Mouse (Mus musculus) limb, embryonic 12.5 days (tissue): ENCODE results near the gene Snd1. TPM values are rescaled to one million over a fixed set of nuclear protein-coding genes. Genes with fewer than 3 reads are reported as not detected.

ENCODE experiments used
- ATAC-seq: fragments of 200-750 bp; cut with Nextera tagmentation; 2 replicates; pipeline ENCODE4 v1.8.0; 2017; ENCODE audit warnings: low read depth, moderate TSS enrichment; ENCODE audit not compliant: insufficient number of reproducible peaks, insufficient read depth, low FRiP score, low TSS enrichment
- H3K27ac ChIP-seq: fragments of 300-500 bp; sonication (generic); 2 replicates; pipeline ENCODE4 v1.5.1; 2016; ENCODE audit warnings: mild to moderate bottlenecking, moderate library complexity
- H3K27me3 ChIP-seq: fragments of 300-500 bp; sonication (generic); 2 replicates; pipeline ENCODE4 v1.6.1; 2016; ENCODE audit warnings: mild to moderate bottlenecking, moderate library complexity
- H3K36me3 ChIP-seq: fragments of 300-500 bp; sonication (generic); 2 replicates; pipeline ENCODE4 v1.6.1; 2016; ENCODE audit warnings: mild to moderate bottlenecking, moderate library complexity
- H3K4me1 ChIP-seq: fragments of 300-500 bp; sonication (generic); replicated peaks from 2 replicates; pipeline ENCODE4 v1.6.1; 2016
- H3K4me2 ChIP-seq: fragments of 300-500 bp; sonication (generic); 2 replicates; pipeline ENCODE4 v1.6.1; 2016; ENCODE audit warnings: mild to moderate bottlenecking, moderate library complexity
- H3K4me3 ChIP-seq: fragments of 300-500 bp; sonication (generic); replicated peaks from 2 replicates; pipeline ENCODE4 v1.5.1; 2016; ENCODE audit warnings: mild to moderate bottlenecking
- H3K9ac ChIP-seq: fragments of 300-500 bp; sonication (generic); replicated peaks from 2 replicates; pipeline ENCODE4 v1.6.1; 2016; ENCODE audit warnings: mild to moderate bottlenecking, moderate library complexity
- H3K9me3 ChIP-seq: fragments of 300-500 bp; sonication (generic); 2 replicates; pipeline ENCODE4 v1.6.1; 2016; ENCODE audit warnings: mild to moderate bottlenecking, moderate library complexity
- WGBS: fragments of 180-500 bp; shearing (Covaris S2); methylation state at CpG from one replicate; pipeline ENCODE4 v1.1.7; 2016; 5-methylcytosine and 5-hydroxymethylcytosine counted together
- polyA plus RNA-seq: library from polyadenylated mRNA; unstranded; fragments of >200 nt; fragmentation: Nextera tagmentation; extraction: Ambion mirVana; gene quantifications from 2 replicates; pipeline ENCODE4 v1.2.1, GENCODE M21; 2016

Gene Snd1
- polyA plus RNA-seq, 1 experiment from 2014 or later = 136 TPM

DNA sequence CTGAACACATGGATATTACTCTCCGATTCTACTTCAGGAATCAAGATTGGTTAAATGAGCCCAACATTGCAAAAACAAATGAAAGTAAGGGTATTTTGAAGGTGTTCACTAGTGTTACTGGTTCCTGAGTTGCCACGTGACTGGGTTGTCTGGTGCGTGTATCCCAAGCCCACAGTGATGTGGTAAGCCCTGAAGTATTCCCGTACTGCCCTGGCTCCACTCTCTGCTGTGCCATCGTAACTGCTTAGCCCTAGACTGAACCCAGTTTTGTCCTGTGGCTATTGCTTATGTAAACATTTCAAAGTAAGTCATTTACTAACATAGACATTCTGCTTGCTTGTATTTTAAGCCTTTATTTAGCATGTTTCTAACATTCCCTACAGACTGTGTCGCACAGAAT lies 256.3 kb downstream of the Snd1 start:
- no peaks in the 10 kb centered on the region for H3K36me3 ChIP-seq

DNA sequence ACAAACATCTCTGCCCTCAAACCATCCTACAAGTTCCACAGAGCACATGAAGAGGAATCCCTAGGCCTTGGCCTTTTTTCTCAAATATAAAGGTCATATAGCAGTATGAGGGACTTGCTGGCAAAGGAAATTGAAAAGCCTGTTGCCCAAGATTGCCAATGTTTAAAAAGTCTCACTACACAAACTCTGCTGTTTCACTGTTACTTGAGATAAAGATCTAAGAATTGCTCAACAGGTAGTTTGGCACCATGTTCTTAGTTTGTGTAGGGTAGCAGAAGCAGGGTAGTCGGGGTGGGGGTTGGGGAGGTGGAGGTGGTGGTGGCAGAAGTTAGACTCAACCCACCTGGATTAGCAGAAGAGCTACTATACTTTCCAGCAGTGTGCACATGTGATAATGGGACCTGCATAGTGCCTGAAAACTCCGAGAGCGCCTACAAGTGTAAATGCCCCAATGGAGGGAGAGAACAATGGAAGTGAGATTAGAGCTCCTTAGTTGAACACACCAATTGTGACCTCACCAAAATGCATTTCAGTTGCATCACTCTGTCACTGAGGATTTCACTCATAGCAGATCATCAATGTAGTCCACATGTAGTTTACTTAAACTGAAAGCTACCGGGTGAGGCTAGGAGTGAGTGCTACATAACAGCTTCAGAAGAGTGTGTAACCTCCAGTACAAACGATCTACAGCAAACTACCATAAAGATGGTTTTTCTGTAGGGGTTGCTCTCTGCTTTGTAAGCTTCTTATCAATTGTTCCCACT lies 259.1 kb downstream of the Snd1 start:
- WGBS = 82% methylated on average over 5 of the region's 5 CpGs
- ATAC-seq = no peak
- no peaks in the 10 kb centered on the region for H3K4me1 ChIP-seq
- H3K27me3 ChIP-seq = no peaks in the 10 kb centered on the region
- H3K9ac ChIP-seq = no peak overlapping the region
- no peaks in the 10 kb centered on the region for H3K9me3 ChIP-seq
- H3K4me3 ChIP-seq = no peak overlapping the region
- H3K27ac ChIP-seq = no peak overlapping the region
- no peak overlapping the region for H3K4me2 ChIP-seq
- H3K36me3 ChIP-seq = no peaks in the 10 kb centered on the region

More for the DNA sequence above, 256.3 kb downstream of the Snd1 start:
- no peak overlapping the region for H3K9ac ChIP-seq
- ATAC-seq = no peak
- 93% methylated on average over 6 of the region's 6 CpGs for WGBS
- H3K27ac ChIP-seq = no peak overlapping the region
- no peak overlapping the region for H3K4me3 ChIP-seq
- no peak overlapping the region for H3K4me2 ChIP-seq
- no peaks in the 10 kb centered on the region for H3K9me3 ChIP-seq
- no peaks in the 10 kb centered on the region for H3K27me3 ChIP-seq
- H3K4me1 ChIP-seq = 0 out of 2 replicates have a peak, but pooled peaks cover 6% of the 10 kb centered on the region

DNA sequence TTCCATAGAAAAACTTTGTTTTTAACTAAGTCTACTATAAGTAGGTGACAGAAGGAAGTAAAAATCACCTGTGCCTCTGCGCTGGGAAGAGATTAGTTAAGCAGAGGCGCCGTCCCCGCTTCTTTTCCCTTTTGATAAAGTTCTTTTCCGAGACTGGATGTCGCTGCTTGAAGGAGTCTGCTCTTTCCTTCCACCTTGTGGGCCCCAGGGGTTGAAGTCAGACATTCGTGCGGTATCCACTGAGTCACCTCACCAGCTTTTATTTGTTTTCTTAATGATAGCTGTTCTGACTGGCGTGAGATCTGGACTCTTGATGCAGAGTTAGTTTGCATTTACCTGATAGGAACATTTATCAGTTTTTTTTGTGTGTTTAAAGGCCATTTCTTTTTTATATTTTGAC lies 260.2 kb downstream of the Snd1 start:
- Histone ChIP-seq H3K9me3 (no peaks in the 10 kb centered on the region), H3K27me3 (no peaks in the 10 kb centered on the region), H3K36me3 (no peaks in the 10 kb centered on the region), H3K9ac (no peak overlapping the region), H3K4me2 (no peak overlapping the region), H3K27ac (no peak overlapping the region), H3K4me1 (no peaks in the 10 kb centered on the region), H3K4me3 (no peak overlapping the region)
- 73% methylated on average over 9 of the region's 9 CpGs for WGBS
- no peak for ATAC-seq

DNA sequence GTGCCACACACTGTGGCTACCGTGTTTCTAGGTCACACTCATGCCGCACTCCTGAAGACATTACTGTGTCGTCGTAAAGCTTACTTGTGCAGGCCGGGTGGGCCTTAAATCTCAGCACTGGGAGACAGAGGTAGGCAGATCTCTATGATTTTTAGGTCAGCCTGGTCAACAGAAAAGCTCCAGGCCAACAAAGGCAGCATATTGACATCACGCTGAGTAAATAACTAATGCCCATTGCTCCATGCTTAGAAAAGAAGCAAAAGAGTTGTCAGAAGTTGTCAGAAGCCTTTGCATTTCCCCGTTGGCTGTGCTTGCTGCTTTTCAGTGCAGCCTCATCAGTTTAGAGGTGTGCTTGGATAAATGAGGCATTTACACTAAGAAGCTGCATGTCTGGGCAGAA lies 261.7 kb downstream of the Snd1 start:
- H3K4me2 ChIP-seq = no peak overlapping the region
- no peaks in the 10 kb centered on the region for H3K27me3 ChIP-seq
- no peak for ATAC-seq
- H3K27ac ChIP-seq = 0 out of 2 replicates have a peak overlapping the region, but pooled peaks have one; percentile 4
- no peaks in the 10 kb centered on the region for H3K4me1 ChIP-seq
- no peak overlapping the region for H3K4me3 ChIP-seq
- no peaks in the 10 kb centered on the region for H3K9me3 ChIP-seq
- no peaks in the 10 kb centered on the region for H3K36me3 ChIP-seq
- H3K9ac ChIP-seq = no peak overlapping the region
- WGBS = 72% methylated on average over 7 of the region's 7 CpGs

DNA sequence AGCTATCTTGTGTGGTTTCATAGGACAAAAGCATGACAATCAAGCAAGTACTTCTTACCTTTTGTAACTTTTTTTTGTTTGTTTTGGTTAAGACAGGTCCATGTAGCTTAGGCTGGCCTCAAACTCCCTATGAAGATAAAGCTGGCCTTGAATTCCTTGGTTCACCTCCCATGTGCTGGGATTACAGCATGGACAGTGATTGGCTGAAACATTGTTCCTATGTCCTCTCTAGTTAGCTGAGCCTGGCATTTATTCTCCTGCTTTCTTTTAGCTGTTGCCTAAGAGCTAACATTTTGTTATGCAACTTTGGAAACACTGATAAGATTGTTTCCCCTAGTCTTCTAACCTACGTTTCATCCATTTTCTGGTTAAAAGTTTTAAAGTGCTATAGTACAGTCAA lies 262.7 kb downstream of the Snd1 start:
- Histone ChIP-seq H3K9ac (no peak overlapping the region), H3K27me3 (no peaks in the 10 kb centered on the region), H3K36me3 (no peaks in the 10 kb centered on the region), H3K4me2 (no peak overlapping the region), H3K4me1 (no peaks in the 10 kb centered on the region), H3K4me3 (no peak overlapping the region), H3K27ac (no peak overlapping the region), H3K9me3 (no peaks in the 10 kb centered on the region)
- ATAC-seq = no peak
- 86% methylated on average over 1 of the region's 1 CpGs for WGBS

DNA sequence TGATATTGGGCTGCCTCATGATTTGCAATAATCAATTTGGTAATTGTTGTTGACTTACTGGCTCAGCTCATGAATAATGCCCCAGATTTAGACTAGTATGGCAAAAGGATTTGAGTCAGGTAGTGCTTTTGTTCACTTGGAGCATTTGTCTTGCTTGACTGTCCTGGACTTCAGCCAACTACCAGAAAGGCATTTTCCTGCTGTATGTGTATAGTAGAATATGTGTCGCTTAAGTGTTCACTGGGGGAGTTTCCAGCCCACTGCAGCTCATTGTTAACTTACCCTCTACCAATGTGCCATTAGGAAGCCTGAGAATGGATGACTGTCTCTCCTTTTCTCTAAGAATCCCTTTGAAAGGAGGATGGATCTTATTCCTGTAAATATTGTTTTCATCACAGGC lies 268.6 kb downstream of the Snd1 start:
- H3K9me3 ChIP-seq = no peaks in the 10 kb centered on the region
- H3K4me2 ChIP-seq = no peak overlapping the region
- H3K4me3 ChIP-seq = no peak overlapping the region
- 76% methylated on average over 1 of the region's 1 CpGs for WGBS
- H3K4me1 ChIP-seq = 0 out of 2 replicates have a peak, but pooled peaks cover 4% of the 10 kb centered on the region
- H3K27ac ChIP-seq = no peak overlapping the region
- H3K36me3 ChIP-seq = peaks cover 18% of the 10 kb centered on the region
- ATAC-seq = no peak
- H3K27me3 ChIP-seq = no peaks in the 10 kb centered on the region
- H3K9ac ChIP-seq = no peak overlapping the region

DNA sequence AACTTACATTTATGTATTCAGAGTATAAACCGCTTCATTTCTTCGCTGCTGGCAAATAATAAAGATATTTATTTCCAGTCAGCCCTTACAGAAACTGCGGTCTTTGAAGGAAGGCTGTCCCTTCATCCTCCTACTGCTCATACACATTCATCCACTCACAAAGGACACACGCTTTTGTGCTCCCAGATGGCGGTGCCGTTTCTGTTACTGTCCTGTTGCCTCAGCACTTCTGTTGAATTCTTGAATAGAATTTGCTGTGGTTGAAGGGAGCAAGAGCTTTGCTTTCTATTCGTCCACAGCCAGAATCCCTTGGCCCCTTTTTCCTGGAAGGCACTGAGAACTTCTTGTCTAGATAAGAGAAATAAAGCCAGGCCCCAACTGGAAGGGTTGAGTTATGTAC lies 270.9 kb downstream of the Snd1 start:
- Histone ChIP-seq H3K9me3 (no peaks in the 10 kb centered on the region), H3K27me3 (no peaks in the 10 kb centered on the region), H3K36me3 (peaks cover 18% of the 10 kb centered on the region), H3K4me2 (no peak overlapping the region), H3K4me1 (0 out of 2 replicates have a peak, but pooled peaks cover 4% of the 10 kb centered on the region), H3K9ac (no peak overlapping the region), H3K27ac (no peak overlapping the region), H3K4me3 (no peak overlapping the region)
- 95% methylated on average over 7 of the region's 7 CpGs for WGBS
- ATAC-seq = no peak

DNA sequence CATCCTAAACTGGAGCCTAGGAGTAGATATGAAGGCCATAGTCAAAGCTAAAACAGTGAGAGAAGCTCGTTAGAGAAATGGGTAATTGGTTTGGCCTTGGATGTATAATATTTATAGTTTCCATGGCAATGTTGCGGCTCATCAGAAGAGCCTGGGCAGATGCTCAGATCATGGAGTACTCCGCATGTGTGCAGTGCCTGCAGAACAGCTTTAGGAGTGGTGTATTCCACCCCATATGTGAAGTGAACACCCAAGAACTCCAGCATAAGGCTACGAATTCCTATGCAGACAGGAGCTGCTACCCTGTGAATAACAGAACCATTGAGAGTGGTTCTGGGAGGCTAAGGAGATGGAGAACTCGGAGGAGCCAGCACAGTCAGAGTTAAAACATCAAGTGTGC lies 272.1 kb downstream of the Snd1 start:
- H3K4me1 ChIP-seq = 0 out of 2 replicates have a peak, but pooled peaks cover 4% of the 10 kb centered on the region
- no peak overlapping the region for H3K4me3 ChIP-seq
- H3K4me2 ChIP-seq = no peak overlapping the region
- 92% methylated on average over 5 of the region's 5 CpGs for WGBS
- H3K27ac ChIP-seq = no peak overlapping the region
- ATAC-seq = no peak
- peaks cover 18% of the 10 kb centered on the region for H3K36me3 ChIP-seq
- H3K27me3 ChIP-seq = no peaks in the 10 kb centered on the region
- no peaks in the 10 kb centered on the region for H3K9me3 ChIP-seq
- H3K9ac ChIP-seq = no peak overlapping the region

DNA sequence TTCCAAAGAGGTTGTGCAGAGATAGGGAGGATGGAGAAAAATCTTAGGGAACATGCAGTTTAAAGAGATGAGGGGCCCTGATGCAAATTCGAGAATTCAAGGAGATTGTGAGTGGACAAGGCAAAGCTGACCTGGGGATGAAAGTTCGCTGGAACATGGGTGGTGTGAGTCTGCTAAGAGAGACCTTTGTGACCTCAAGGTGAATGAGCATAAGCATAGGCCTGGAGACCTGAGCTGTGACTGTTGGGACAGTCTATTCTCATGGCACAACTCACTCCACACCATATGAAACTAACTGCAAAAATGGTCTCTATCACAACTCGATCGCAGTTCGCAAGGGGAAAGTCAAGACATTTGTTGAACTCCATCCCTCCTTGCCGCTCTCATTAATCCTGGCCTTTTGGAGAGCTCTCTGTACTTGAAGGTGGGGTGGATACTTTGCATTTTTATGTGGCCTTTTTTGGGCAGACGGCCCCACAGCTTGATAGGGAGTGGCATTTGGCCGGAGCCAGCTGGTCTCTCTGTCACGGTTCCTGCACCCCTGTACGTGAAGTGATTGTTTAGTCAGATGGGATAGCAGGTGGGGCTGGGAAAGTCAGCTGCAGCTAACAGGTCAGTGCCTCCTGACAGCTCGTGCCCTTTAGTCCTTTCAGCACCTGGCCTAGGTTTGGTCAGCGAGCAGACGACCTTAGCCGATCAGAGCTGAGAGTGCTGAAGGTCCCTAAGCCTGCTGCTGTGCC lies 273.2 kb downstream of the Snd1 start:
- Histone ChIP-seq H3K9ac (no peak overlapping the region), H3K4me3 (no peak overlapping the region), H3K36me3 (peaks cover 18% of the 10 kb centered on the region), H3K9me3 (no peaks in the 10 kb centered on the region), H3K4me1 (0 out of 2 replicates have a peak, but pooled peaks cover 4% of the 10 kb centered on the region), H3K27ac (no peak overlapping the region), H3K27me3 (no peaks in the 10 kb centered on the region), H3K4me2 (no peak overlapping the region)
- WGBS = 74% methylated on average over 14 of the region's 14 CpGs
- ATAC-seq = no peak

DNA sequence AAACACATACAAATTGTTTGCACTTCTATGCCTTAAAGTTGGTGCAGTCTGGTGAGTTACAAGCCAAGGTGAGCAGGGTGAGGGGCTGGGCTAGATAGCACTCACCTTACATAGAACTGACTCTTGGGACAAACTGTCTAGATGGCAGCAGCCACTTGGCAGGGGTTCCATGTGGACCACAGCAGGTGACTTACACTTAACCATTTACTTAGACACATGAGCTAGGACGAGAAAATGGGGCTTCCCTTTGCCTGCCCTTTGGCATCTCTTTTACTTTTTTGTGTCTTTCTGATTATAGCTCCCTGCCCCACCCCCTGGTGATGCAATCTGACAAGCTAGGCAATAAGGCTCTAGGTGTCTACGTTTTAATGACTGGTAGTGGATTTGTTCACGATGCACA lies 274.3 kb downstream of the Snd1 start:
- Histone ChIP-seq H3K9me3 (no peaks in the 10 kb centered on the region), H3K27me3 (no peaks in the 10 kb centered on the region), H3K4me2 (no peak overlapping the region), H3K36me3 (peaks cover 18% of the 10 kb centered on the region), H3K4me1 (0 out of 2 replicates have a peak, but pooled peaks cover 4% of the 10 kb centered on the region), H3K4me3 (no peak overlapping the region), H3K27ac (no peak overlapping the region), H3K9ac (no peak overlapping the region)
- ATAC-seq = no peak
- 76% methylated on average over 3 of the region's 3 CpGs for WGBS

DNA sequence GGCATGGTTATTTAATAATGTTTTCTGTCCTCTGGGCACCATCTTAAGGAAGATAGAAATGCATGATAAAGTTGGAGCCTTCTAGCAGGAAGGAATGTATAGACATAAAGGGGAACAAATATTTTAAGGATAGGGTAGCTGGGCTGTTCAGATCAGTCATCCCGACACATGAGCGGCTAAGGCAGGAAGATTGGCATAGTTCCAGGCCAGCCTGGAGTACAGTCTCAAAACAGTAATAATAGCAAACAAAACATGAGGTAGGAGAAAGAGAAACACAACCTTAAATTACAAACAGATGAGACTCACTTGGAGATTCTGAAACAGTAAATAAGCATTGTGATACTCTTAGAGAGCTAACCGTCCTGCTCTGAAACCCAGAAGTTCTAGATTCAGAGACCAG lies 276.2 kb downstream of the Snd1 start:
- WGBS = 73% methylated on average over 3 of the region's 3 CpGs
- no peak for ATAC-seq
- Histone ChIP-seq H3K27ac (no peak overlapping the region), H3K4me3 (no peak overlapping the region), H3K36me3 (peaks cover 7% of the 10 kb centered on the region; the same call in 1 of the 2 replicates), H3K9ac (no peak overlapping the region), H3K4me1 (peaks cover 8% of the 10 kb centered on the region), H3K9me3 (no peaks in the 10 kb centered on the region), H3K27me3 (no peaks in the 10 kb centered on the region), H3K4me2 (no peak overlapping the region)
